Comparison of ENCODE assay signal across 16 mouse cellular contexts in the genomic region with DNA sequence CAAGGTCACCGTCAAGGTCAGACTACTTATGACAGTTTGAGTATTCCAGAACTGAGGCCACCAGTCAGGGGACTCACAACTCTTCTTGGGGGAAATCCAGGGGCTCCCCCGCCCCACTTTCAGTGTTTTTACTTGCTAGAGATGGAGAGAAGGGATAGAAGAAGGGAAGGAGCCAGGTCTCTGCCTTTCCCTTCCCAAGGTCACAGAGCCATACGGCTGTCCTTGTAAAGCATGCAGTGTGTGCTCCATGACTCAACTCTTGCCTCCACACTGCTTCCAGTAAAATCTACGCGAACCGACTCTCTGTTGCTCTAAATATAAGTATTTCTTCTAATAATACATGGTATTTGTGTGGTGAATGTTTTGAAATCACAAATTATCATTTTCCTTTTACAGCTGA.
"Had no signal": no experiment of that assay in that cellular context is flagged by ENCODE, and none has a peak within 500 bp of the region (broad histone marks: within the 10 kb centered on the region; RNA-seq: fewer than 3 reads in every experiment).

No protein-coding gene starts in this region.

- H3K36me3 ChIP-seq: midbrain, embryonic 10.5 days; midbrain, embryonic 13.5 days; midbrain, embryonic 15.5 days; neural tube, embryonic 13.5 days; neural tube, embryonic 15.5 days had no signal

- H3K4me1 ChIP-seq: midbrain, embryonic 13.5 days; midbrain, embryonic 15.5 days; neural tube, embryonic 13.5 days had no signal

- H3K9ac ChIP-seq: lung, embryonic 14.5 days; midbrain, embryonic 13.5 days; midbrain, embryonic 15.5 days; neural tube, embryonic 13.5 days; neural tube, embryonic 15.5 days had no signal

- H3K9me3 ChIP-seq: midbrain, embryonic 10.5 days; midbrain, embryonic 13.5 days; midbrain, embryonic 15.5 days; neural tube, embryonic 13.5 days; neural tube, embryonic 15.5 days had no signal

- H3K4me2 ChIP-seq: lung, embryonic 14.5 days; midbrain, embryonic 13.5 days; midbrain, embryonic 15.5 days; neural tube, embryonic 13.5 days; neural tube, embryonic 15.5 days had no signal

- H3K4me3 ChIP-seq: midbrain, embryonic 10.5 days; midbrain, embryonic 13.5 days; midbrain, embryonic 15.5 days; myocyte; neural tube, embryonic 13.5 days; neural tube, embryonic 15.5 days had no signal

- H3K27me3 ChIP-seq: midbrain, embryonic 13.5 days; midbrain, embryonic 15.5 days; neural tube, embryonic 13.5 days; neural tube, embryonic 15.5 days had no signal

- ATAC-seq: midbrain, embryonic 13.5 days; midbrain, embryonic 15.5 days had no signal

- H3K27ac ChIP-seq: midbrain, embryonic 10.5 days; midbrain, embryonic 13.5 days; midbrain, embryonic 15.5 days; neural tube, embryonic 13.5 days; neural tube, embryonic 15.5 days had no signal

- DNase-seq: lung, adult 18-20 months; lung, embryonic 14.5 days; lung, postnatal 10 days; lung, postnatal 4 days; right cerebral cortex, postnatal 25 days; right cerebral cortex, postnatal 4 days; spleen, adult 18-20 months; thymus, adult 18-20 months; thymus, postnatal 14 days; thymus, postnatal 36 days had no signal
